Mouse (Mus musculus) adrenal gland, postnatal 36 days (tissue): ENCODE measurements around the gene Pced1b. TPM values are rescaled to one million over a fixed set of nuclear protein-coding genes. Genes with fewer than 3 reads are reported as not detected.
A peak's percentile ranks its signal among the peaks of the same experiment; 100 is the strongest.

Experiments
- DNase-seq, 2 experiments: peaks; one replicate each; pipeline ENCODE4 v3.0.0; 2021; ENCODE audit warnings: mixed read lengths in 1 of 2
- total RNA-seq, 2 experiments: library from RNA; stranded (reverse); gene quantifications; 2 replicates each; pipeline ENCODE4 v1.2.3; 2021

The Pced1b gene
- total RNA-seq, 2 experiments from 2014 or later: 21.9 to 27.4 TPM

DNA sequence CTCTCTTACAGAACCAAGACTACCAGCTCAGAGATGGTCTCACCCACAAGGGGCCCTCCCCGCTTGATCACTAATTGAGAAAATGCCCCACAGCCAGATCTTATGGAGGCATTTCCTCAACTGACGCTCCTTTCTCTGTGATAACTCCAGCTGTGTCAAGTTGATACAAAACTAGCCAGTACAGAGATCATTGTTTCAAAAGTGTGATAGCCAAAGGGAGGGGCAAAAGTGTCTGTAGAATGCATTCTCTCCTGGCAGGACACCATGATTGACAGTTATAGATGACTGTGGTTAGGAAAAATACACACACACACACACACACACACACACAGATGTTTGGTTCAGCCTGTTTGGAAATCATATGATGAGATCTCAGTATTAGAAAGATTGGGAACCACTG is 150.9 kb downstream of the Pced1b start:
- no peak for DNase-seq

DNA sequence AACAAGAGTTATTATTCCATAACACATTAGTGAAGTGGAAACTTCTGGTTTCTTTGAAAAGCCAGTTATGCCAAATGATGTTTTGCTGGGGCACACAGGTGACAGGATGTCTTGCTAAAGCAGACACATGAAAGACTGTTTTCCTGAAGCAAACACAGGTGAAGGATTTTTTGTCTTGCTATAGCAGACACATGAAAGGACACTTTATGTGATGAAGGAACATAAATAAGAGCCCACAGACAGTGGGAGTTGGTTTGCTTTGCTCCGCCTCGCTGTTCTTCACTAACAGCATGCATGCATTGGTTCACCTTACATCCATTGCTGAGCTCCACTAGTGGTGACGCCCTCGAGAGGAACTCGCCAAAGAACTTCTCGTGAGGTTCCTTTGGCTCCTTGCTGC is 154.0 kb downstream of the Pced1b start:
- no peak for DNase-seq

- no peak for DNase-seq
Measured at GRCm38 (mm10) chr15:97404483-97404882, 157.6 kb downstream of the Pced1b start.

DNA sequence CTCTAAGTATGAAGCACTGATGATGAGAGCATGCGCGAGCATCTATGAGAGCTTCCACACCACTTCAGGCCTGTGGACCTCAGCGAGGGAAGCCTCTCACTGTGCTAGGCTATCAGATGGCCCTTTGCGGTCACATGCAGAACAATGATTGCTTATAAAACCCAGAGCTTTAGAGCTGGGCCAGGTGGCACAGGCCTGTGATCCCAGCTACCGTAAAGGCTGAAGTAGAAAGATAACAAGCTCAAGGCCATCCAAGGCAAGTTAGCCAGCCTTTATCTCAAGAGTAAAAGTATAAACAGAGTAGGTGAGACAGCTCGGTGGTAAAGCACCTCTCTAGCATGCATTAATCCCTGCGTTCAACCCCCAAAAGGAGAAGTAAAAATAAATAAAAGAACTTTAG is 158.1 kb downstream of the Pced1b start:
- no peak for DNase-seq

GRCm38 (mm10) chr15:97406105-97406504 is 159.2 kb downstream of the Pced1b start:
- no peak for DNase-seq

GRCm38 (mm10) chr15:97407496-97408454 is 160.9 kb downstream of the Pced1b start:
- no peak for DNase-seq

GRCm38 (mm10) chr15:97411136-97411535 is 164.2 kb downstream of the Pced1b start:
- no peak for DNase-seq

- no peak for DNase-seq
Measured at GRCm38 (mm10) chr15:97411671-97412070, 164.8 kb downstream of the Pced1b start.

GRCm38 (mm10) chr15:97412308-97412707 is 165.4 kb downstream of the Pced1b start:
- no peak for DNase-seq

GRCm38 (mm10) chr15:97412861-97413260 is 166.0 kb downstream of the Pced1b start:
- DNase-seq: no peak

GRCm38 (mm10) chr15:97414718-97415413 is 168.0 kb downstream of the Pced1b start:
- DNase-seq: no peak

DNA sequence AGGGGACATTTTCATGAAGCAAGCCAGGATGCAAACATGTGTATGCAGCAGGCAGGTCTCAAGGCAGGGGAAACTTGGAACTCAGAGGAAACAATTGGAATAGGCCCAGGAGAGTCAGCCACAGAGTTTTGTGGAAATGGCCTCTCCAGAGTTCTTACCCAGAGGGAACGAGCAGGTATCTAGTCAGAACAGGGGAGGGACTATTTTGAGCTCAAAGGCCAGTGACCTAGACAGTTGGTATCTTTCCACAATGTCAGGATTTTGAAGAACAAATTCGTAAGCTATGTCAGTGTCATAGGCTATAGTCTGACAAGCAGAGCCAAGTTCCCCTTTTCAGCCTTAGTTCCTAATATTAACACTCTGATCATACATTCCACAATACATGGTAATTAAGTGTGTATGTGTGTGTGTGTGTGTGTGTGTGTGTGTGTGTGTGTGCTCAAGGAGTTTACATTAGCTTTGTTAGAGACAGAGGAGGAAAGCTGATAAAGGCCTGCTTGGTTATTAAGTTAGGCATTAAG is 168.6 kb downstream of the Pced1b start:
- DNase-seq: no peak

DNA sequence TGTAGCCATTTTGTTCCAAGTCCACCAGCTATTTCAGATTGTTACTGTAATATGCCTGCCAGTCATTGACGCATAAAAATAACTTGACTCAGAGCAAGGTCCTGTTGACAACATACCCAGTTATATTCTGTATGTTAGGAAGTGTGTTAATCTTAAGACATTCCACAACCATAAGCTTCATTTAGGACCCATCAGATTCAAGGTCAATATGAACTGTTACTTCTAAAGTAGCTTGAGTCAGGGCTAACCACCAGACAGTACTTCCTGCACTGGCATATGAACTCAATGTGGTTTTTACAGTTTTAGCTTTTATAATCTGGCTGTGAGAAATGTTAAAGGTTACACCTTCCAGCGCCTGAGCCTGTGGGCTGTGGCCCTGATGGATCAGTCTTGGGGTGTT is 173.4 kb downstream of the Pced1b start:
- DNase-seq: no peak

DNA sequence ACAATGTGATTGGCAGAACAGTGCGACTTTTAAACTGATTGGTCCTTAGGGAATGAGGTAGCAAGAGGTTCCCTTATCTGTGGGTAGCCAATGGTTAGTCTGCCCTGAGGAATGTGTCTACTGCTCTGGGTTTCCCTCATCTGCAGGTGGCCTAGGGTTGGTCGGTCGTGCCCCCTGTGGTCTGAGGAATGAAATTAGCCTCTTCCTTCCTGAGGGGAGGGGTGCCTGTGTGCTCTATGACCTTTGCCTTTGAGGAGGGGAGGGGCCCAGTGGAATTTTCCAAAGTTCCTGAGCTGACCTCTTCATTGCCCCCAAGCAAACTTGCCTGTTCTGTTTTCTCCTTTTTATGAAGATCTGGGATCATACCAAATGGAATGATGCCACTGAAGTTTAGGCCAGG is 174.6 kb downstream of the Pced1b start:
- no peak for DNase-seq

- no peak for DNase-seq
Measured at GRCm38 (mm10) chr15:97422212-97422944, 175.5 kb downstream of the Pced1b start.

DNA sequence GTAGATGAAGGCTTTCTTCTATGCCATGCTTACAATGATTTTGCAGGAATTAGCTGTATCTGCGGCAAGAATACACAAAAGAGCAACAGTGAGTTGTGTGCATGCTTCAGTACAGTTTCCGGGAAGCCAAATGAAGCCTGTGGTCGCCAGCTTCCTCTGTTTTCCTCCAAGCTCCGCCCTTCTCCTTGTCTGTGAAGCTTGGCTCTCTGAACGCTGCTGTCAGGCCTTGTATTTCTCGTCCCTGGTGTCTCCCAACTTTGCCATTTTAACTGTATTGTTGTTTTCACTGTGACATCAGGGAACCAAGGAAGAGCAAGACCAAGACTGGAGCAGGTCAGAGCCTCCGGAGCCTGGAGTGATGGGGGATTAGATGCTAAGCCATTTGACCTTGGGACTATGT is 177.5 kb downstream of the Pced1b start:
- DNase-seq: peak in 1 of 2 experiments; percentile 15

DNA sequence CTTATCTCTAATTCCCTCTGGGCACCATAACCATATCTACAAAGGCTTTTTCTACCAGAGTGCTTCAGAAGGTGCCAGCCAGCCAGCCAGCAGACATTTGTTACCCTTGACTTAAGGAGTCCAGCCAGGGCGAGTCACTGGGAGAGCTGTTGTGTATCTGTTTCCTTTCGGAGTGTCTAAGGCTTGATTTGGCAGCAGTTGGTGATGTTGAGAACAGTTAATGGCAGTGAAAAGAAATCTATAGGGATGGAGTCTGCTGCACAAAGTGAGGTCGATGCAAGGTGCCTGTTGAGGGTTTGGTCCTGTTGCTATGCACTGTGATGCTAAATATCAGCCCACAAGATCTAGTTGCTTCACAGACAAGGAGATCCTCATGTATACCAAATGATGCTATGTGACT is 178.1 kb downstream of the Pced1b start:
- DNase-seq: no peak

GRCm38 (mm10) chr15:97429201-97429900 is 182.4 kb downstream of the Pced1b start:
- DNase-seq: no peak

GRCm38 (mm10) chr15:97431533-97431932 is 184.6 kb downstream of the Pced1b start:
- DNase-seq: no peak

DNA sequence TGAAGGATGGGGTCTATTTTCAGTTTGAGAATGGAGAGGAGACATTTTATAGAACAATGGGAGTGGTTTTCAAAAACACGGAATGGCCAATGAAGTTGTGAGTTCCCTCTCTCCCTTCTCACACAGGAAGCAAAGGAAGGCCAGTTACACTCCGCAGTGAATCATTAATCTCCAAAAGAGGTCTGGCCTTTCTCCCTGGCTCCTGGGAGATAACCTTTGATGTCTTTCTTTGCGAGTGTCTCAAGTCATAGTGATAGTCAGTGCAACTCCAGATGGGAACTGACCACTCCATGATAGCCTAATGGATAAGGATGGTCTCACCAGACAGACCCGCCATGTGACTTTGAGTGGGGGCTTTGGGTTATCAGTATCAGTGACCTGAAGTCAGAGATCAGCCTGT is 185.3 kb downstream of the Pced1b start:
- DNase-seq: no peak
